Mouse (Mus musculus) frontal cortex, postnatal 36 days (tissue): Measurements from ENCODE around the gene Exo5.

Experiments
- DNase-seq, 2 experiments: peaks; one replicate each; pipeline ENCODE4 v3.0.0; 2022; ENCODE audit warnings: low spot score in 2 of 2

Exo5 gene

GRCm38 (mm10) chr4:120924554-120925299, at the start of gene Exo5:
Gene Exo5 (minus strand): TSS chr4:120925017.
- DNase-seq: peak; percentile 87 to 90

- no peak for DNase-seq
Observed at GRCm38 (mm10) chr4:120971842-120972241, 47.0 kb upstream of the Exo5 start.

- peak in 1 of 2 experiments; percentile 49 for DNase-seq
Observed at GRCm38 (mm10) chr4:120969382-120970146, 44.7 kb upstream of the Exo5 start.

GRCm38 (mm10) chr4:120968486-120968885, 43.7 kb upstream of the Exo5 start:
- no peak for DNase-seq

- DNase-seq: no peak
Observed at GRCm38 (mm10) chr4:120955586-120955985, 30.8 kb upstream of the Exo5 start.

- DNase-seq: no peak
Observed at GRCm38 (mm10) chr4:120953667-120954066, 28.9 kb upstream of the Exo5 start.

- DNase-seq: no peak
Observed at GRCm38 (mm10) chr4:120953038-120953437, 28.2 kb upstream of the Exo5 start.

- DNase-seq: no peak
Observed at GRCm38 (mm10) chr4:120952163-120952562, 27.3 kb upstream of the Exo5 start.

- DNase-seq: peak; percentile 80 to 81
Observed at GRCm38 (mm10) chr4:120951428-120951973, 26.7 kb upstream of the Exo5 start, which contains the start of gene Zfp69. Gene Zfp69 (minus strand): TSS chr4:120951699.

GRCm38 (mm10) chr4:120950763-120951427, 26.1 kb upstream of the Exo5 start:
- no peak for DNase-seq

- no peak for DNase-seq
Observed at GRCm38 (mm10) chr4:120948938-120949337, 24.1 kb upstream of the Exo5 start.

GRCm38 (mm10) chr4:120935006-120935405, 10.2 kb upstream of the Exo5 start:
- DNase-seq: no peak

GRCm38 (mm10) chr4:120930736-120931135, 5.9 kb upstream of the Exo5 start:
- no peak for DNase-seq

GRCm38 (mm10) chr4:120928686-120929085, 3.9 kb upstream of the Exo5 start:
- DNase-seq: no peak

GRCm38 (mm10) chr4:120925386-120925785, 569 bp upstream of the Exo5 start:
- peak in 1 of 2 experiments; percentile 23 for DNase-seq

- no peak for DNase-seq
Observed at GRCm38 (mm10) chr4:120921461-120921860, 3.4 kb downstream of the Exo5 start.

GRCm38 (mm10) chr4:120914501-120914900, 10.3 kb downstream of the Exo5 start:
- DNase-seq: no peak

- no peak for DNase-seq
Observed at GRCm38 (mm10) chr4:120913861-120914260, 11.0 kb downstream of the Exo5 start.

- no peak for DNase-seq
Observed at GRCm38 (mm10) chr4:120913443-120913842, 11.4 kb downstream of the Exo5 start.

- no peak for DNase-seq
Observed at GRCm38 (mm10) chr4:120912866-120913265, 12.0 kb downstream of the Exo5 start.

- DNase-seq: no peak
Observed at GRCm38 (mm10) chr4:120911086-120911485, 13.7 kb downstream of the Exo5 start.

GRCm38 (mm10) chr4:120909558-120910150, 15.2 kb downstream of the Exo5 start:
- peak in 1 of 2 experiments; percentile 56 for DNase-seq
